Mouse (Mus musculus): ENCODE measurements at regions not wholly inside any gene's neighbourhood (a gene's known extent, or its start where the extent isn't known, plus 50 kb on each side); places are given as distances from the start of the nearest gene placed in this dataset.
A peak's percentile ranks its signal among the peaks of the same experiment; 100 is the strongest.

- no peak for DNase-seq (ENCODE audit: low spot score)
Observed at GRCm38 (mm10) chr19:21913005-21913670, 135.0 kb downstream of the Cemip2 start.

GRCm38 (mm10) chr19:21913748-21914611 is 135.8 kb downstream of the Cemip2 start:
- DNase-seq (ENCODE audit: low spot score), result peak; percentile 11

- peak; percentile 9 for DNase-seq (ENCODE audit: low spot score)
Observed at GRCm38 (mm10) chr19:21914658-21915057, 136.5 kb downstream of the Cemip2 start.

- no peak for DNase-seq (ENCODE audit: low spot score)
Observed at GRCm38 (mm10) chr19:21918113-21918512, 140.0 kb downstream of the Cemip2 start.

- DNase-seq (ENCODE audit: low spot score), result no peak
Observed at GRCm38 (mm10) chr19:21919074-21919473, 140.9 kb downstream of the Cemip2 start.

- DNase-seq (ENCODE audit: low spot score), result no peak
Observed at GRCm38 (mm10) chr19:21940114-21940513, 162.0 kb downstream of the Cemip2 start.

GRCm38 (mm10) chr19:21941720-21942119 is 163.6 kb downstream of the Cemip2 start:
- no peak for DNase-seq (ENCODE audit: low spot score)

GRCm38 (mm10) chr19:21942286-21942685 is 164.1 kb downstream of the Cemip2 start:
- no peak for DNase-seq (ENCODE audit: low spot score)

- peak; percentile 20 for DNase-seq (ENCODE audit: low spot score)
Observed at GRCm38 (mm10) chr19:21943407-21943806, 165.3 kb downstream of the Cemip2 start.

- DNase-seq (ENCODE audit: low spot score), result no peak
Observed at GRCm38 (mm10) chr19:21946262-21946922, 168.2 kb downstream of the Cemip2 start.

GRCm38 (mm10) chr19:21948030-21948429 is 169.9 kb downstream of the Cemip2 start:
- no peak for DNase-seq (ENCODE audit: low spot score)

- no peak for DNase-seq (ENCODE audit: low spot score)
Observed at GRCm38 (mm10) chr19:21962635-21963034, 176.2 kb upstream of the Trpm3 start.

GRCm38 (mm10) chr19:21989857-21990256 is 149.0 kb upstream of the Trpm3 start:
- DNase-seq (ENCODE audit: low spot score), result no peak

- no peak for DNase-seq (ENCODE audit: low spot score)
Observed at GRCm38 (mm10) chr19:21990970-21991369, 147.9 kb upstream of the Trpm3 start.

- no peak for DNase-seq (ENCODE audit: low spot score)
Observed at GRCm38 (mm10) chr19:21991413-21991812, 147.4 kb upstream of the Trpm3 start.

- DNase-seq (ENCODE audit: low spot score), result no peak
Observed at GRCm38 (mm10) chr19:21999621-22000020, 139.2 kb upstream of the Trpm3 start.

- DNase-seq (ENCODE audit: low spot score), result no peak
Observed at GRCm38 (mm10) chr19:22008053-22008935, 130.6 kb upstream of the Trpm3 start.

- DNase-seq (ENCODE audit: low spot score), result no peak
Observed at GRCm38 (mm10) chr19:22010239-22010638, 128.6 kb upstream of the Trpm3 start.

- no peak for DNase-seq (ENCODE audit: low spot score)
Observed at GRCm38 (mm10) chr19:22015854-22016610, 122.8 kb upstream of the Trpm3 start.

- no peak for DNase-seq (ENCODE audit: low spot score)
Observed at GRCm38 (mm10) chr19:22017425-22017824, 121.4 kb upstream of the Trpm3 start.

GRCm38 (mm10) chr19:22027577-22027976 is 111.3 kb upstream of the Trpm3 start:
- no peak for DNase-seq (ENCODE audit: low spot score)
